Mouse (Mus musculus) CH12.LX (cell line): Measurements from ENCODE around the gene Zfp384.

ENCODE experiments used
- GABPA ChIP-seq: IDR thresholded peaks from 2 replicates; pipeline ENCODE4 v1.6.1; 2012; ENCODE audit warnings: low read depth, low read length, improper control_type of control experiment, inconsistent platforms; ENCODE audit not compliant: insufficient replicate concordance
- MYC ChIP-seq: IDR thresholded peaks from 2 replicates; pipeline ENCODE4 v1.6.1; 2011; ENCODE audit warnings: low read depth, mild to moderate bottlenecking, improper control_type of control experiment, low read length
- NRF1 ChIP-seq: IDR thresholded peaks from 2 replicates; pipeline ENCODE4 v1.6.1; 2014; ENCODE audit warnings: low read depth, mild to moderate bottlenecking, inconsistent platforms, low read length, improper control_type of control experiment, moderate library complexity

DNA sequence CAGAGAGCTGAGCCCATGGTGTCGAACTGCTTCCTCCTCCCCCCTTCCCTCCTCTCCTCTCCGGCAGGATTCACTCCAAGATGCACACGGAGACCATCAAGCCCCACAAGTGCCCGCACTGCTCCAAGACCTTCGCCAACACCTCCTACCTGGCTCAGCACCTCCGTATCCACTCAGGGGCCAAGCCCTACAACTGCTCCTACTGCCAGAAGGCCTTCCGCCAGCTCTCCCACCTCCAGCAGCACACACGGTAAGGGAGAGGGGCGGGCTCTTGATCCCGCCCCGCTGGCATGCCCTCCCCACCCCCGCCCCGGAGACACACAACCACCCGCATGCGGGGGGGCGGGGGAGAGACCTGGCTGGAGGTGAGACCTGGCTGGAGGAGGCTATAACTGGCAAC lies 22.7 kb downstream of the Zfp384 start:
- TF ChIP-seq NRF1 (no peak), GABPA (no peak), MYC (no peak)
